Comparison of ENCODE assay signal across 1 mouse cellular context in the genomic region with DNA sequence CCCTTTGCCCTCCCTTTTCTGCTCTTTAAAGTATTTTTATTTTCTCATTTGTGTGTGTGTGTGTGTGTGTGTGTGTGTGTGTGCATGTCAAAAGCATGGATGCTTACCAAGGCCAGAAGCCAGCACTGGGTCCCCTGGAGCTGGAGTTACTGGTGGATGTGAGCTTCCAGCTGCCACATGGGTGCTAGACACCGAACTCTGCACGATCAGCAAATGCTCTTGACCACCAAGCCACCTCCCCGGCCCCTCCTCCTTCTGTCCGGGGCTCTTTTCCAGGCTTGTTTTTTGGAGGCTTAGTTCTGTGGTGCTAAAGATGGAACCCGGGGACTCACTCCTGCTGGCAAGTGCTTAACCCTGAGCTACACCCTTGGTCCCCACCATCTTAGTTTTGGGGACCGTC.
TF ChIP-seq lines count a peak whose summit lies in the region.

No protein-coding gene starts in this region.

TF ChIP-seq in CH12.LX, 34 proteins besides CTCF, POLR2A, EP300 and RAD21 (continued from another document):
- TF ChIP-seq CHD1 (IDR thresholded peaks at IDR 0.05; ENCODE audit: low read depth, low read length), result no peak; the same call in 1 of the 2 replicates
